Mouse (Mus musculus): ENCODE measurements around the gene Arsg. TPM values are rescaled to one million over a fixed set of nuclear protein-coding genes. Genes with fewer than 3 reads are reported as not detected.

Arsg gene
- polyA plus RNA-seq (2012; rRNA removed): 2.3 and 3.2 TPM in 2 replicates

- under 1% methylated on average over 102 of the region's 111 CpGs for WGBS
- no peak for DNase-seq (ENCODE audit: low read depth, low spot score)
These were observed at the start of gene Arsg, which contains the start of gene Slc16a6 for GRCm38 (mm10) chr11:109473171-109474085. Arsg (plus strand) TSS chr11:109473374. Slc16a6 (minus strand) TSS chr11:109473598.

GRCm38 (mm10) chr11:109425392-109426271 lies 47.5 kb upstream of the Arsg start, which contains the start of gene Amz2:
Amz2 (plus strand) TSS chr11:109425946.
- DNase-seq (ENCODE audit: low read depth, low spot score): peak; percentile 96
- under 1% methylated on average over 65 of the region's 65 CpGs for WGBS

- WGBS: under 1% methylated on average over 11 of the region's 11 CpGs
- no peak for DNase-seq (ENCODE audit: low read depth, low spot score)
These were observed 46.9 kb upstream of the Arsg start for GRCm38 (mm10) chr11:109426272-109426586.

- 96% methylated on average over 5 of the region's 5 CpGs for WGBS
- DNase-seq (ENCODE audit: low read depth, low spot score): no peak
These were observed 45.8 kb upstream of the Arsg start for GRCm38 (mm10) chr11:109427353-109427752.

- WGBS: 85% methylated on average over 16 of the region's 16 CpGs
- DNase-seq (ENCODE audit: low read depth, low spot score): no peak
These were observed 38.9 kb upstream of the Arsg start for GRCm38 (mm10) chr11:109434233-109434798.

GRCm38 (mm10) chr11:109436889-109437288 lies 36.3 kb upstream of the Arsg start:
- WGBS: 80% methylated on average over 8 of the region's 8 CpGs
- no peak for DNase-seq (ENCODE audit: low read depth, low spot score)

GRCm38 (mm10) chr11:109439209-109439608 lies 34.0 kb upstream of the Arsg start:
- 21% methylated on average over 5 of the region's 5 CpGs for WGBS
- DNase-seq (ENCODE audit: low read depth, low spot score): no peak

GRCm38 (mm10) chr11:109439829-109440340 lies 33.3 kb upstream of the Arsg start:
- under 1% methylated on average over 32 of the region's 32 CpGs for WGBS
- no peak for DNase-seq (ENCODE audit: low read depth, low spot score)

- 56% methylated on average over 4 of the region's 4 CpGs for WGBS
These were observed 32.5 kb upstream of the Arsg start for GRCm38 (mm10) chr11:109440641-109441040.

GRCm38 (mm10) chr11:109441119-109441518 lies 32.1 kb upstream of the Arsg start:
- no peak for DNase-seq (ENCODE audit: low read depth, low spot score)
- 62% methylated on average over 3 of the region's 3 CpGs for WGBS

More at GRCm38 (mm10) chr11:109440641-109441040, 32.5 kb upstream of the Arsg start:
- no peak for DNase-seq (ENCODE audit: low read depth, low spot score)

- DNase-seq (ENCODE audit: low read depth, low spot score): no peak
- 70% methylated on average over 5 of the region's 5 CpGs for WGBS
These were observed 30.9 kb upstream of the Arsg start for GRCm38 (mm10) chr11:109442166-109442730.

GRCm38 (mm10) chr11:109443468-109444263 lies 29.5 kb upstream of the Arsg start:
- 91% methylated on average over 8 of the region's 8 CpGs for WGBS
- no peak for DNase-seq (ENCODE audit: low read depth, low spot score)

GRCm38 (mm10) chr11:109444600-109444999 lies 28.6 kb upstream of the Arsg start:
- 57% methylated on average over 7 of the region's 7 CpGs for WGBS
- DNase-seq (ENCODE audit: low read depth, low spot score): no peak

- WGBS: 36% methylated on average over 13 of the region's 13 CpGs
- DNase-seq (ENCODE audit: low read depth, low spot score): no peak
These were observed 27.6 kb upstream of the Arsg start for GRCm38 (mm10) chr11:109445438-109446035.

- 87% methylated on average over 11 of the region's 11 CpGs for WGBS
- no peak for DNase-seq (ENCODE audit: low read depth, low spot score)
These were observed 22.0 kb upstream of the Arsg start for GRCm38 (mm10) chr11:109451169-109451568.

- no peak for DNase-seq (ENCODE audit: low read depth, low spot score)
- WGBS: 94% methylated on average over 5 of the region's 5 CpGs
These were observed 16.9 kb upstream of the Arsg start for GRCm38 (mm10) chr11:109456261-109456660.

- WGBS: 92% methylated on average over 11 of the region's 11 CpGs
- no peak for DNase-seq (ENCODE audit: low read depth, low spot score)
These were observed 15.0 kb upstream of the Arsg start for GRCm38 (mm10) chr11:109458165-109458564.

GRCm38 (mm10) chr11:109460586-109460985 lies 12.6 kb upstream of the Arsg start:
- DNase-seq (ENCODE audit: low read depth, low spot score): no peak
- WGBS: 64% methylated on average over 5 of the region's 5 CpGs
